Comparison of ENCODE assay signal across 1 mouse cellular context in genomic region chr7:6429381-6429780, GRCm38 (mm10).
TF ChIP-seq lines count a peak whose summit lies in the region.

No protein-coding gene starts in this region.

TF ChIP-seq in MEL, 35 proteins besides CTCF, POLR2A, EP300 and RAD21:
- TF ChIP-seq ETS1 (IDR thresholded peaks at IDR 0.05; ENCODE audit: low read depth, low read length) = no peak
- no peak for TF ChIP-seq ELF1 (IDR thresholded peaks at IDR 0.05; ENCODE audit: low read depth, low read length)
- TF ChIP-seq KAT2A (conservative IDR thresholded peaks at IDR 0.05; ENCODE audit: low read depth, low read length) = no peak
- TF ChIP-seq NRF1 (IDR thresholded peaks at IDR 0.05; ENCODE audit: insufficient read depth, low read depth, low read length, poor library complexity, severe bottlenecking) = no peak
- TF ChIP-seq TBP (IDR thresholded peaks at IDR 0.05; ENCODE audit: low read depth, low read length) = no peak
- no peak for TF ChIP-seq MYC (IDR thresholded peaks at IDR 0.05; ENCODE audit: low read depth, low read length)
- no peak for TF ChIP-seq ZNF384 (IDR thresholded peaks at IDR 0.05; ENCODE audit: low read depth, low read length)
- no peak for TF ChIP-seq MAZ (IDR thresholded peaks at IDR 0.05; ENCODE audit: low read depth, low read length)
- no peak for TF ChIP-seq NELFE (IDR thresholded peaks at IDR 0.05; ENCODE audit: low read depth, low read length)
- no peak for TF ChIP-seq MEF2A (IDR thresholded peaks at IDR 0.05; ENCODE audit: extremely low read depth, insufficient replicate concordance, low read depth, low read length, poor library complexity, severe bottlenecking)
- TF ChIP-seq BHLHE40 (IDR thresholded peaks at IDR 0.05; ENCODE audit: borderline replicate concordance, low read depth, low read length) = no peak
- TF ChIP-seq TCF12 (IDR thresholded peaks at IDR 0.05; ENCODE audit: low read depth, low read length) = no peak
- TF ChIP-seq MAX (IDR thresholded peaks at IDR 0.05; ENCODE audit: low read length) = no peak
